In genomic region chr1:53852086-53852610, GRCm38 (mm10) we compare ENCODE assay signal across 17 mouse cellular contexts.
A peak's percentile ranks its signal among the peaks of the same experiment; 100 is the strongest.
DNase-seq lines count a peak whose midpoint lies in the region; TF ChIP-seq lines count a peak whose summit lies in the region.
"Had no signal": no experiment of that assay in that cellular context is flagged by ENCODE, and none has a peak within 500 bp of the region (broad histone marks: within the 10 kb centered on the region; RNA-seq: fewer than 3 reads in every experiment).

No protein-coding gene starts in this region.

- no peak for TF ChIP-seq CTCF in gastrocnemius, adult 2 months (IDR thresholded peaks at IDR 0.05)

- H3K27ac ChIP-seq in gastrocnemius, adult 2 months = peak overlapping the region; percentile 44
- peak overlapping the region; percentile 72 for H3K27ac ChIP-seq in brown adipose tissue, adult 24 weeks (replicated peaks; ENCODE audit: low read depth, low read length)
- H3K27ac ChIP-seq: embryonic facial prominence, embryonic 12.5 days; hindbrain, embryonic 15.5 days; intestine, embryonic 15.5 days; midbrain, embryonic 13.5 days had no signal

- intact Hi-C loops in gastrocnemius, adult 2 months (cut with DNase I) = no loop called here

- no peak for DNase-seq in gastrocnemius, adult 2 months
- DNase-seq in gastrocnemius, postnatal 10 days = no peak
- DNase-seq in thymus, postnatal 4 days = peak; percentile 27
- no peak for DNase-seq in thymus, postnatal 14 days
- no peak for DNase-seq in embryo, embryonic 10.5 days (ENCODE audit: low spot score)
- DNase-seq in cerebellum, postnatal 36 days = no peak
- DNase-seq in cerebellum, adult 18-20 months = no peak
- DNase-seq: cerebellum, adult 9-11 months; forebrain, postnatal 0 days; gastrocnemius, postnatal 36 days; lung, adult 2 months; right cerebral cortex, postnatal 25 days had no signal

- no peak overlapping the region for H3K4me3 ChIP-seq in gastrocnemius, adult 2 months
- H3K4me3 ChIP-seq in brown adipose tissue, adult 24 weeks (ENCODE audit: insufficient read depth, low read depth, low read length) = no peak overlapping the region
- H3K4me3 ChIP-seq: embryonic facial prominence, embryonic 12.5 days; hindbrain, embryonic 15.5 days; intestine, embryonic 15.5 days; midbrain, embryonic 13.5 days had no signal

- H3K4me1 ChIP-seq in brown adipose tissue, adult 24 weeks (ENCODE audit: control insufficient read depth, insufficient read depth, insufficient read length, low read length) = peaks cover 10% of the 10 kb centered on the region
- H3K4me1 ChIP-seq: embryonic facial prominence, embryonic 12.5 days; hindbrain, embryonic 15.5 days; midbrain, embryonic 13.5 days had no signal
